Mouse (Mus musculus): ENCODE measurements around the gene Bcl2l15.

DNA sequence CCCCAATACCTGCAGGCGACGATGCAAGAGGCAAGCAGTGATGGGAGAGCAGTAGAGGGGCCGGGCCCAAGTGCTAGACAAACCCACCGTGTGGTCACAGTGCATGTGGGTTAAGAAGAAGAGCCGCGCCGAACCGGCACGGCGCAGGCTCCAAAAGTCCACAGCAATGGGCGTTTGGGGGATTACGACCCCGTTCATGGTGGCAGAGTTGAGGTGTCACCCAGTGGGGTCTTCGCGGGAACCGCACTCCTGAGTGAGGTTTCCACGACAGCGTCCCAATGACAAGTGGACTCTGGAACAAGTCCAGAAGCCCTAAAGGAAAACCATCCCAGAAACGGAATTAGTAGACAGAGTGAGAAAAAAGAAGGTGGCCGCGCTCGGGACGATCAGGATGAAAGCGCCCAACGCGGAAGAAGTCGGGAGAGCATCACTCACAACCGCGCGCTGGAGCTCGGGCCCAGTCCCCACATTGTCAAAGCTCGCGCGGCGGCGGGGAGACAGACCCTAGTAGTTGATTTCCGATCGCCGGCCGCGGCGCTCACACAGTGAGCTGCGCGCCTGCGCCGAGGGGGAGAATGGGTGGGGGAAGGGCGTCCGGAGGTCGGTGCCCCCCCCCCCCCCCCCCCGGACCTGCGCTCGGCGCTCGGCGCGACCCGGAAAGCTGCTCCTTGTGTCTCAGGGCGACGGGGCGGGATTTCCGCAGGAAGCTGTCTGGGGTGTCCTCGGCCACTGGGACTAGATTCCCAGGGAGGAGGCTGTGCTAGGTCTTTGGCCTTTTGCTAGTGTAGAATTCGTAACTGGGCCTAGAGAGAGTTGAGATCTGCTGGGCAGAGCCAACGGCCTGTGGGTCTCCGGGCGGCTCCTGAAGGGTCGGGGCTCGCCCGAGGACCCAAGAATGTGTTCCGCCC lies 23.3 kb upstream of the Bcl2l15 start, which contains the start of the genes Dclre1b, Ap4b1 and Gm43064:
- TF ChIP-seq CTCF (IDR thresholded peaks at IDR 0.05; ENCODE audit: insufficient read depth, low read depth, low read length) (no peak), POLR2A (IDR thresholded peaks at IDR 0.05; ENCODE audit: insufficient read depth, low read depth, low read length) (peak; percentile 40; the same call in 1 of the 2 replicates)

All from olfactory bulb, adult 2 months (tissue).